Mouse (Mus musculus): ENCODE data around the gene Ltbp2. TPM values are rescaled to one million over a fixed set of nuclear protein-coding genes. Genes with fewer than 3 reads are reported as not detected.

Ltbp2 gene
- polyA plus RNA-seq, 1 experiment from 2014 or later, result 0.13 TPM

DNA sequence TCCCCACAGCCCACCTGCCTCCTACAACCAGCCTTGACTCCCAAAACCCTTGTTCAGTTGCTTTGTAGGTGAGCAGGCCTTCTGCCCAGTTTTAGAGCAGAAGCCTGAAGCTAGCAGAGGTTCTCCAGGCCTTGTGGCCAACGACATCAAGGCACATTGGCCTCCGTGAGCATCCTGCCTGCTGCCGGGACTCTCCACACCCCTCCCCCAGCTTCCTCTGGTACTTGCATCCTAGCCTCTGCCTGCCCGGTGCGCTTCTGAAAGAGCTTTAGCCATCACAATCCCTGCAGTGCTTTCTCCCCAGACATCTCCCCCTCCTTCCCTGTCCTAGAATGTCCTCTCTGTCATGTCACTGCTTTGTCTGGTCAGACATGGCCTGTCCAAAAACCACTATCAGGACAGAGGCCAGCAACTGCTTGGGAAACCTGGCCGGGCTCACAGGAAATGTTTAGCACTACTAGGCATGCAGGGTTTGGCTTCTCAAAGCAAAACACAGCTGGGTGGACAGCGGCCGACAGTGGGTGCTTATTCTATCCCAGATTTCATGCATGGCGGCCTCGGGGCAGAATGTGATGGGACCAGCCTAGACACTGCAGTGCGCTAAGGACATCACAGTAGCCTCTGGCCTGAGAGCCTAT, 24.8 kb downstream of the Ltbp2 start:
- no peak overlapping the region for H3K4me3 ChIP-seq (replicated peaks)
- no peaks in the 10 kb centered on the region for H3K9me3 ChIP-seq
- 64% methylated on average over 11 of the region's 11 CpGs for WGBS
- H3K4me1 ChIP-seq (replicated peaks), result 0 out of 2 replicates have a peak, but pooled peaks cover 4% of the 10 kb centered on the region
- no peak for ATAC-seq
- no peaks in the 10 kb centered on the region for H3K27me3 ChIP-seq
- no peak overlapping the region for H3K4me2 ChIP-seq (replicated peaks)
- no peak overlapping the region for H3K9ac ChIP-seq (replicated peaks)
- H3K27ac ChIP-seq, result no peak overlapping the region
- H3K36me3 ChIP-seq, result no peaks in the 10 kb centered on the region

DNA sequence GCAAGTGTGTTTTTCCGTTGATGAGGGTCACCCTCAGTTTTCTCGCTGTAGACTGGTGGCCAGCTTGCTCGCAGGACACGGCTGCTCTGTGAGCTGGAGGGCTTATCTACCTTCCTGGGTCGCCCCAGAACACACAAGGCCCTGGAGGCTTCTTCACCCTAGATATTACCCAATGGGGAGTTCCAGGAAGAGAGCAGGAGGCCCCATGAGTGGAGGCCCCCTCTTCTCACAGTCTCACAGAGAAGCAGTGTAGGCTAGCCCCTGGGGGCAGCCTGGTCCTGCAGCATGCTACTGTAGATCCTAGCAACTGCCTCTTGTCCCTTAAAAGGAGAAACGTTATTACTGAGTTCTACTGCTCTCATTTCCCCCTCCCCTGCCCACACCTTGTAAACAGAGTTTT, 28.4 kb downstream of the Ltbp2 start:
- H3K9me3 ChIP-seq, result no peaks in the 10 kb centered on the region
- WGBS, result 79% methylated on average over 6 of the region's 6 CpGs
- H3K27ac ChIP-seq, result no peak overlapping the region
- H3K36me3 ChIP-seq, result no peaks in the 10 kb centered on the region
- no peak overlapping the region for H3K9ac ChIP-seq (replicated peaks)
- ATAC-seq, result no peak
- no peak overlapping the region for H3K4me2 ChIP-seq (replicated peaks)
- H3K4me3 ChIP-seq (replicated peaks), result no peak overlapping the region
- H3K27me3 ChIP-seq, result no peaks in the 10 kb centered on the region
- 0 out of 2 replicates have a peak, but pooled peaks cover 4% of the 10 kb centered on the region for H3K4me1 ChIP-seq (replicated peaks)

DNA sequence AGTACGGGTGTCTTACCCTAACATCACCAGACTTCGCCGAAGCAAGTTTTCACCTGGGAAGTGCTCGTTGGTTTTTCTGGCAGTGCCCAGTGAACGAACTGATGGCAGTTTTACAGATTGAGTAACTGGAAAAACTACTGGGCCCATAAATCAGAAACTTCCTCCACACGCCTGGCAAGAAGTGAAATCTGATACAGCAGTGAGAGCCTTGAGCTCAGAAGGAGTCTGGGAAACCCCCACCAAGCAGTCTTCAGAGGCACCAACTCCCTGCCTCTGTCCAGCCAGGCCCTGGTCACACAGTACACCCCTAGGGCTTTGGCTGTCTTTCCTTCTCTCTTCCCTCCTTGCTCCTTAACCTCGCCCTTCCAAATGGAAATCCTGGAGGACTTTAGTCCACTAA, 28.9 kb downstream of the Ltbp2 start:
- no peak overlapping the region for H3K4me3 ChIP-seq (replicated peaks)
- H3K9me3 ChIP-seq, result no peaks in the 10 kb centered on the region
- 69% methylated on average over 7 of the region's 7 CpGs for WGBS
- H3K27ac ChIP-seq, result no peak overlapping the region
- H3K36me3 ChIP-seq, result no peaks in the 10 kb centered on the region
- no peak for ATAC-seq
- H3K27me3 ChIP-seq, result no peaks in the 10 kb centered on the region
- no peak overlapping the region for H3K9ac ChIP-seq (replicated peaks)
- no peak overlapping the region for H3K4me2 ChIP-seq (replicated peaks)
- H3K4me1 ChIP-seq (replicated peaks), result 0 out of 2 replicates have a peak, but pooled peaks cover 4% of the 10 kb centered on the region

DNA sequence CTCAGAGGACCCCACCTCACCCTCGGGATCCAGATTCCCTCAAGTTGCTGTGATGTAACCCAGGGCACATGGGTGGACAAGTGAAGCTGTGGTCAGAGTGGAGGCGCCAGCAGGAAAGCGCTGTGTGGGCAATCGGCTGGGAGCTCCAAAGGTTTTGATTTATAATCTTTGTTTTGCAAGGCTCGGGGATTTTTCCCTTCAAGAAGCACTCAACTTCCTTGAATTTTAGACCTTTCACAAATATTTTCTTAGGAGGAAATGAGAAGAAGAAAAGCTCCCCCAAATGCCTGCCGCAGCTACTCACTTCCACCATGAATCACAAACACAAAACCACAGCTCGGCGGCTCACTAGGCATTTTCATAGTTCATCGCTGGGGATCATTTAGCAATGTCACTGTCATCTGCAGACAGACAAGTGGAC, 29.7 kb downstream of the Ltbp2 start:
- 0 out of 2 replicates have a peak, but pooled peaks cover 4% of the 10 kb centered on the region for H3K4me1 ChIP-seq (replicated peaks)
- no peak overlapping the region for H3K9ac ChIP-seq (replicated peaks)
- no peak overlapping the region for H3K4me3 ChIP-seq (replicated peaks)
- H3K27ac ChIP-seq, result no peak overlapping the region
- no peak for ATAC-seq
- no peak overlapping the region for H3K4me2 ChIP-seq (replicated peaks)
- WGBS, result 86% methylated on average over 9 of the region's 9 CpGs
- H3K9me3 ChIP-seq, result no peaks in the 10 kb centered on the region
- no peaks in the 10 kb centered on the region for H3K27me3 ChIP-seq
- H3K36me3 ChIP-seq, result no peaks in the 10 kb centered on the region

DNA sequence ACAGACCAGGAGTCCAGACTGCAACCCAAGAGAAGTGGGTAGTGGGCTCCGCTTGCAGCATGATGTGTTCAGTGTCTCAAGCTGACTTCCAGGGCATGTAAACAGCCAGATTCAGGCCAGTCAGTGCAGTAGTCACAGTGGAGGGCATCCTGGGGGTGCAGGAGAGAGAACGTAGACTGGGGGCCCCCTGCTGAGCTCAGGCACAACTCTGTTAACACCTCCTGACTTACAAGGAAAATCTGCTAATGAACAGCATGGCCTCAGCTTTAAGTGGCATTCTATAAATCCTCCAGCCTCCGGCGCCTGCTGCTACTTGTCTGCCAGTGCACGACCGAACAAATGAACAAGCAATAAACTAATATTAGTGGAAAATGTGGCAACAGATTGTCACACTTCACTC, 33.6 kb downstream of the Ltbp2 start:
- Histone ChIP-seq H3K4me3 (replicated peaks) (no peak overlapping the region), H3K36me3 (no peaks in the 10 kb centered on the region), H3K9ac (replicated peaks) (no peak overlapping the region), H3K27me3 (no peaks in the 10 kb centered on the region), H3K9me3 (no peaks in the 10 kb centered on the region), H3K27ac (no peak overlapping the region), H3K4me1 (replicated peaks) (no peaks in the 10 kb centered on the region), H3K4me2 (replicated peaks) (no peak overlapping the region)
- ATAC-seq, result no peak
- WGBS, result 60% methylated on average over 6 of the region's 6 CpGs

DNA sequence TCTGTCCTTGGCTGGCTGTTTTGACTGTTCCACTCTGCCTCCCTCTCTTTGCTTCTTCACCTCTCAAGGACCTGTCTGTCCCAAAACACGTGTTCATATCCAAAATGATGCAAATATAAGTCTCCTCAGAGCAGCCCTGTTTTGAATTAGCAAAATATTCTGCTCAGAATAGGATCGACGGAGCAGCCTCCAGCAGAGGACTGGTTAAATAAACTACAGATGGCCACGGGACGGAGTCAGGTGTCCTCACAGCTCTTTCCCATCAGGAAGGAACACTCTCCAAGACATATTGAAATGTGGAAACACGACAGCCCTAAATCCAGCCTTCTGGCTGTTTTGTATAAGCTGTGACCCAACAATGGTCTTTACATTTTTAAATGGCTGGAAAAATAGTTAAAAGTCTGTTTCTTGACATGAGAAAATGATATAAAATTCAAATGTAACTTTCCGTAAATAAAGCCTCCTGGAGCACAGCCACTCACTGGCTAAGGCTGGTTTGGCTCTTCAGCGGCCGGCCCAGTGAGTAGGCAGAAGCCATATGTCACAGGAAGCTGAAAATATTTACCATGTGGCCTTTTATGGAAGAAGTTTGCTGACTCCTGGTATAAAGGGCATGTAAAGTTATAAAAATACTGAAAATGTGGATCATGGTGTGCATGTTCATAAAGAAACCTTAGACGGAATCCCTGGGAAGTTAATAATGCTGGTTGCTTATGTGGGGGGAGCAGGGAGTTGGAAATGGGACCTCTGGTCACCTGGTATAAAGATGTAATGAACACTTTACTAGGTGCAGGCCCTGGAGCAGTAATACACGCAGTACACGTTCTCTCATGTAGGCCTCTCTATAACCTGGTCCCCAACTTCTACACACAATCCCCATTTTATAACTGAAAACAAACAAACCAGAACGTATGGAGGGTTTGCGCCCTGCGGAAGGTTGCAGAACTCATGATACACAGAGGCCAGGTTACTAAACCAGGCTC, 34.9 kb downstream of the Ltbp2 start:
- Histone ChIP-seq H3K27me3 (no peaks in the 10 kb centered on the region), H3K4me1 (replicated peaks) (no peaks in the 10 kb centered on the region), H3K4me3 (replicated peaks) (no peak overlapping the region), H3K4me2 (replicated peaks) (no peak overlapping the region), H3K9ac (replicated peaks) (no peak overlapping the region), H3K9me3 (no peaks in the 10 kb centered on the region), H3K27ac (no peak overlapping the region), H3K36me3 (no peaks in the 10 kb centered on the region)
- 90% methylated on average over 15 of the region's 15 CpGs for WGBS
- ATAC-seq, result no peak

DNA sequence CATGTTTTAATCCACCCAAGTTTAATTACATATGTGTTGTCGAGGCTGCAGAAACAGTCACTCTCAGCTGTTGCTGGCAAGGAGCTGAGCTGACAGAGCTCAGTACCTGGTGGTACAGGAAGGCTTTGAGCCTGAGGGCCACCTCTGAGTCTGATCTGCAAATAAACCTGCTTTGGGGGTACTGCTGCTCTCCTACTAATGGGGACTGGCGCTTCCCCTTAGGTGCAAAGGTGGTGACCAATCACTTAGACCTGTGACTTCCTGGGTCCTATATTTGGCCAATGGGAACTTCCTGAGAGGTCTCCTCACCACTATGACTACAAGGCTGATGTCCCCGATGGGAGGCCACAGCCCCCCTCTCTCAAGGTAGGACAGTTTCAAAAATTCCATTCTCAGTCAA, 35.6 kb downstream of the Ltbp2 start:
- no peak for ATAC-seq
- Histone ChIP-seq H3K27ac (no peak overlapping the region), H3K36me3 (no peaks in the 10 kb centered on the region), H3K4me3 (replicated peaks) (no peak overlapping the region), H3K4me1 (replicated peaks) (no peaks in the 10 kb centered on the region), H3K27me3 (no peaks in the 10 kb centered on the region), H3K9ac (replicated peaks) (no peak overlapping the region), H3K9me3 (no peaks in the 10 kb centered on the region), H3K4me2 (replicated peaks) (no peak overlapping the region)
- 86% methylated on average over 3 of the region's 3 CpGs for WGBS

DNA sequence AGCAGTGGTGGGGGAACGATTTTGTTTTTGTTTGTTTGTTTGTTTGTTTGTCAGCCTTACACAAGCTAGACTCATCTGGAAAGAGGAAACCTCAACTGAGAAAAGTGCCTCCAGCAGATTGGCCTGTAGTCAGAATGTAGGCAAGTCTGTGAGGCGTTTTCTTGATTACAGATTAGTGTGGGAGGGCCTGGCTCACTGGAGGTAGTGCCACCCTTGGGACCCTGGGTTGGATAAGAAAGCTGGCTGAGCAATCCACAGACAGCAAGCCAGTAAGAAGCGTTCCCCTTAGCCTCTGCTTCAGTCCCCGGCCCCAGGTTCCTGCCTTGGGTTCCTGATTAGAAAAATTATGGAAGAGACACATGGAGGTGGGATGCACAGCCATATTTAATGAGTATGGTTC, 36.4 kb downstream of the Ltbp2 start:
- WGBS, result 81% methylated on average over 4 of the region's 4 CpGs
- Histone ChIP-seq H3K27me3 (no peaks in the 10 kb centered on the region), H3K4me3 (replicated peaks) (no peak overlapping the region), H3K9ac (replicated peaks) (no peak overlapping the region), H3K4me2 (replicated peaks) (no peak overlapping the region), H3K36me3 (no peaks in the 10 kb centered on the region), H3K9me3 (no peaks in the 10 kb centered on the region), H3K4me1 (replicated peaks) (no peaks in the 10 kb centered on the region), H3K27ac (no peak overlapping the region)
- no peak for ATAC-seq

DNA sequence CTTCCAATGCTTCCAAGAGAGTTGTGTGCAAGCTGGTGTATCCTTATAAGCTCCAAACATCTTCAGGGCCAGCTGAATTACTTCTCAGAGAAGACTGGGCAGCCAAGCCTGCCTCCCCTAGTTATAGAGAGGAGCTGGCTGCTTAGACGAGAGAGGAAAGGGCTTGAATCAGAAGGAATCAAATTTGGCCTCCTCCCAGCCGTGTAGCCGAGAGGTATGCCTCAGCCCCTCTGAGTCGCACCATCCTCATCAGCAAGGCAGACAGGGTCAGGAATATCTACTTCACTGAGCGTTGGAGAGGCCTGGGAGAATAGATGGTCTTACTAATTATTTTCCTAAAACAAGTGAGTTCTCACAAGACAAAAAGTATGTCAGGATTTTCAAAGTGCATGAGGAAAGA, 40.7 kb downstream of the Ltbp2 start:
- no peaks in the 10 kb centered on the region for H3K27me3 ChIP-seq
- ATAC-seq, result no peak
- H3K4me2 ChIP-seq (replicated peaks), result no peak overlapping the region
- no peaks in the 10 kb centered on the region for H3K9me3 ChIP-seq
- H3K4me1 ChIP-seq (replicated peaks), result no peaks in the 10 kb centered on the region
- H3K27ac ChIP-seq, result no peak overlapping the region
- H3K9ac ChIP-seq (replicated peaks), result no peak overlapping the region
- 83% methylated on average over 5 of the region's 5 CpGs for WGBS
- no peaks in the 10 kb centered on the region for H3K36me3 ChIP-seq
- H3K4me3 ChIP-seq (replicated peaks), result no peak overlapping the region

DNA sequence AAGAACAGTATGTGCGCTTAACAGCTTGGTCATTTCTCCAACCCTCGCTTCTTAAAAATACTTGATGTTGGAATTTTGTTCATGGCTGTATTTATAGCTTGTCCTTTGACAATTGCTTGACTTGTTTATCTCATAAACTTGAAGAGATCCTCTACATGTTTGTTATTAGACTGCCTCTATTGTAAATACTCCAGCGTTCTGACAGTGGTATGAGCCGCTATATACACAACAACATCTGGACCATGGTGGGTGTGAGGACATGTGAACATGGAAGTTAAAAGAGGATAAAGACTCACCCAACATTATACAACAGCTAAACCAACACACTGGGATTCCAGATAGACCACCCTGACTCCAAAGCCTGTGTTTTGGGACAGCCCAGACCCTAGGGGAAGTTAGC, 41.6 kb downstream of the Ltbp2 start:
- no peak overlapping the region for H3K27ac ChIP-seq
- H3K9me3 ChIP-seq, result no peaks in the 10 kb centered on the region
- no peak overlapping the region for H3K4me2 ChIP-seq (replicated peaks)
- no peaks in the 10 kb centered on the region for H3K27me3 ChIP-seq
- no peak for ATAC-seq
- no peaks in the 10 kb centered on the region for H3K36me3 ChIP-seq
- H3K9ac ChIP-seq (replicated peaks), result no peak overlapping the region
- WGBS, result 93% methylated on average over 4 of the region's 4 CpGs
- no peaks in the 10 kb centered on the region for H3K4me1 ChIP-seq (replicated peaks)
- H3K4me3 ChIP-seq (replicated peaks), result no peak overlapping the region

DNA sequence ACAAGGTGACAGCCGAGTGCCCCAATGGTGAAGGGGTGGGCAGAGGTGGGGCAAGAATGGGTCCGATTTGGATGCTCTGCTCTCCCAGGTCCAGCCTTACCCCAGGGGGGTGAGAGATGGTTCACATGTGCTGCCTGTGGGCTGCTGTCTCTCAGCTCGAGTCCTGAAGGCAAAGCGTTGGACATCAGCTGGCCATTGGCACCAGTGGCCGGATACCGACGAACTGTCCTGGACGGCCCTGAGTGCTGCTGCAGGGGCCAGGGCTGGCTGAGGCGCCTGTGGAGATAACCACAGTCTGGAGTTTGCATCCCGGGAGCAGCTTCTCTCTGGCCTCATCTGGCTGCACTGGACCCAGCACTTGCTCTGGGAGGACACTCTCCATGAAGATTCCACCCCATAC, 44.7 kb downstream of the Ltbp2 start:
- 87% methylated on average over 10 of the region's 10 CpGs for WGBS
- H3K4me2 ChIP-seq (replicated peaks), result no peak overlapping the region
- ATAC-seq, result no peak

DNA sequence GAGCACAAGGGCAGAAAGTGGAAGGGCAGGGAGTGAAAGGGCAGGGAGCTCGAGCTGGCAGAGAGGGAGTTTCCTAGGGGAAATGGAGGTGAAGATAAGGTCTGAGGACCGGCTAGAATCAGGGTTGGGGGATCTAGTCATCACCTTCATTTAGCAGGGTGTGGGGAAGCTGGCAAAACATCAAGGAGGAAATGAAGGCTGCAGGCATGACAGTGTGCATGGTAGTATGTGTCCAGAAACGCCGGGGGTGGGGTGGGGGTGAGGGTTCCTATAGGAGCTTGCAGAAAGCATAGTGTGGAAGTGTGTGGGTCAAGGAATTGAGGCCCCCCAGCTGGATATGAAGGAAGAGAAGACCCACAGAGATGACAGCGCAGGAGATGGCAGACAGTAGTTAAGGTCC, 45.2 kb downstream of the Ltbp2 start:
- no peak overlapping the region for H3K27ac ChIP-seq
- H3K4me2 ChIP-seq (replicated peaks), result no peak overlapping the region
- H3K9me3 ChIP-seq, result no peaks in the 10 kb centered on the region
- H3K36me3 ChIP-seq, result no peaks in the 10 kb centered on the region
- H3K27me3 ChIP-seq, result no peaks in the 10 kb centered on the region
- ATAC-seq, result no peak
- H3K4me3 ChIP-seq (replicated peaks), result no peak overlapping the region
- H3K4me1 ChIP-seq (replicated peaks), result no peaks in the 10 kb centered on the region
- WGBS, result 79% methylated on average over 5 of the region's 5 CpGs
- H3K9ac ChIP-seq (replicated peaks), result no peak overlapping the region

More for the DNA sequence above, 44.7 kb downstream of the Ltbp2 start:
- Histone ChIP-seq H3K9me3 (no peaks in the 10 kb centered on the region), H3K4me3 (replicated peaks) (no peak overlapping the region), H3K4me1 (replicated peaks) (no peaks in the 10 kb centered on the region), H3K36me3 (no peaks in the 10 kb centered on the region), H3K27me3 (no peaks in the 10 kb centered on the region), H3K27ac (no peak overlapping the region), H3K9ac (replicated peaks) (no peak overlapping the region)
